12 mouse cellular contexts compared by ENCODE assay signal in genomic region chr9:66274657-66275056, GRCm38 (mm10).
A peak's percentile ranks its signal among the peaks of the same experiment; 100 is the strongest.
DNase-seq lines count a peak whose midpoint lies in the region; ATAC-seq and TF ChIP-seq lines count a peak whose summit lies in the region.
"Had no signal": no experiment of that assay in that cellular context is flagged by ENCODE, and none has a peak within 500 bp of the region (broad histone marks: within the 10 kb centered on the region; RNA-seq: fewer than 3 reads in every experiment).

No protein-coding gene starts in this region.

- no peak for TF ChIP-seq CTCF in layer of hippocampus, adult 2 months (conservative IDR thresholded peaks at IDR 0.05)

- H3K9ac ChIP-seq in midbrain, embryonic 16.5 days (ENCODE audit: low read depth, low read length): no peak overlapping the region

- H3K27ac ChIP-seq in layer of hippocampus, adult 2 months: peak overlapping the region; percentile 86; the same call in 1 of the 2 replicates
- H3K27ac ChIP-seq in forebrain, embryonic 10.5 days: peak overlapping the region; percentile 87
- H3K27ac ChIP-seq in midbrain, embryonic 16.5 days (ENCODE audit: low read length): no peak overlapping the region

- WGBS in forebrain, embryonic 10.5 days: 20% methylated on average over 3 of the region's 3 CpGs
- WGBS in midbrain, embryonic 16.5 days: 15% methylated on average over 3 of the region's 3 CpGs

- H3K9me3 ChIP-seq in forebrain, embryonic 10.5 days: no peaks in the 10 kb centered on the region
- no peaks in the 10 kb centered on the region for H3K9me3 ChIP-seq in midbrain, embryonic 16.5 days (replicated peaks; ENCODE audit: control insufficient read depth, low read length, poor library complexity, severe bottlenecking)
- H3K9me3 ChIP-seq: G1E; liver, embryonic 13.5 days had no signal

- H3K4me1 ChIP-seq in forebrain, embryonic 10.5 days: peaks cover 62% of the 10 kb centered on the region
- H3K4me1 ChIP-seq in midbrain, embryonic 16.5 days (ENCODE audit: control insufficient read depth, insufficient read depth, low read length): peaks cover 13% of the 10 kb centered on the region

- no peaks in the 10 kb centered on the region for H3K27me3 ChIP-seq in forebrain, embryonic 10.5 days (ENCODE audit: poor library complexity, severe bottlenecking)
- H3K27me3 ChIP-seq in midbrain, embryonic 16.5 days (ENCODE audit: control insufficient read depth, insufficient read depth, low read depth, low read length): no peaks in the 10 kb centered on the region

- peak overlapping the region; percentile 54; the same call in 1 of the 2 replicates for H3K4me2 ChIP-seq in midbrain, embryonic 16.5 days (ENCODE audit: low read length)

- no peak overlapping the region for H3K4me3 ChIP-seq in layer of hippocampus, adult 2 months
- H3K4me3 ChIP-seq in forebrain, embryonic 10.5 days: peak overlapping the region; percentile 39; the same call in 1 of the 2 replicates
- no peak overlapping the region for H3K4me3 ChIP-seq in midbrain, embryonic 16.5 days (ENCODE audit: low read depth, low read length)
- H3K4me3 ChIP-seq: liver, embryonic 13.5 days had no signal

- no peak for ATAC-seq in midbrain, embryonic 16.5 days

- DNase-seq in layer of hippocampus, adult 2 months (ENCODE audit: low spot score in 2 of 2): no peak
- no peak for DNase-seq in layer of hippocampus, adult 11-12 months (ENCODE audit: low spot score)
- DNase-seq in R1 (ENCODE audit: low read depth, low spot score): peak; percentile 61
- DNase-seq in forebrain, embryonic 10.5 days (ENCODE audit: extremely low spot score, low spot score): peak; percentile 33
- DNase-seq in frontal cortex, postnatal 25 days (ENCODE audit: low spot score in 2 of 2): no peak
- DNase-seq in cerebellum, postnatal 25 days: no peak
- DNase-seq: adrenal gland, postnatal 14 days; cerebellum, adult 18-20 months; liver, embryonic 13.5 days; spleen, adult 18-20 months had no signal

- no peaks in the 10 kb centered on the region for H3K36me3 ChIP-seq in forebrain, embryonic 10.5 days (replicated peaks)
- H3K36me3 ChIP-seq in midbrain, embryonic 16.5 days (ENCODE audit: control insufficient read depth, insufficient read depth, low read length): no peaks in the 10 kb centered on the region
- H3K36me3 ChIP-seq: liver, embryonic 13.5 days had no signal

Comparison
In these comparisons a context has a peak if more than half of its experiments do, and no peak if none do; other contexts are left out.
1. DNase-seq: peak in R1 (single experiment) and forebrain, embryonic 10.5 days (single experiment); none in layer of hippocampus, adult 2 months (0 of 2), layer of hippocampus, adult 11-12 months (single experiment), frontal cortex, postnatal 25 days (0 of 2) and cerebellum, postnatal 25 days (0 of 2).